Mouse (Mus musculus): ENCODE measurements around the gene Xrn1.

GRCm38 (mm10) chr9:96078752-96079315 is 124.3 kb downstream of the Xrn1 start:
- TF ChIP-seq CHD2 (IDR thresholded peaks at IDR 0.05; ENCODE audit: low read depth, low read length) (no peak), HCFC1 (IDR thresholded peaks at IDR 0.05; ENCODE audit: borderline replicate concordance, insufficient read depth, low read length) (no peak), MAFK (IDR thresholded peaks at IDR 0.05; ENCODE audit: insufficient read depth, low read depth, low read length) (no peak), ZC3H11A (IDR thresholded peaks at IDR 0.05; ENCODE audit: borderline replicate concordance, low read depth, low read length) (no peak), ZNF384 (IDR thresholded peaks at IDR 0.05; ENCODE audit: low read depth, low read length) (no peak)
